Mouse (Mus musculus): ENCODE measurements around the gene Zfp638. TPM values are rescaled to one million over a fixed set of nuclear protein-coding genes. Genes with fewer than 3 reads are reported as not detected.

Zfp638 gene
- total RNA-seq (2023) = 65.3 and 75.1 TPM in 2 replicates

DNA sequence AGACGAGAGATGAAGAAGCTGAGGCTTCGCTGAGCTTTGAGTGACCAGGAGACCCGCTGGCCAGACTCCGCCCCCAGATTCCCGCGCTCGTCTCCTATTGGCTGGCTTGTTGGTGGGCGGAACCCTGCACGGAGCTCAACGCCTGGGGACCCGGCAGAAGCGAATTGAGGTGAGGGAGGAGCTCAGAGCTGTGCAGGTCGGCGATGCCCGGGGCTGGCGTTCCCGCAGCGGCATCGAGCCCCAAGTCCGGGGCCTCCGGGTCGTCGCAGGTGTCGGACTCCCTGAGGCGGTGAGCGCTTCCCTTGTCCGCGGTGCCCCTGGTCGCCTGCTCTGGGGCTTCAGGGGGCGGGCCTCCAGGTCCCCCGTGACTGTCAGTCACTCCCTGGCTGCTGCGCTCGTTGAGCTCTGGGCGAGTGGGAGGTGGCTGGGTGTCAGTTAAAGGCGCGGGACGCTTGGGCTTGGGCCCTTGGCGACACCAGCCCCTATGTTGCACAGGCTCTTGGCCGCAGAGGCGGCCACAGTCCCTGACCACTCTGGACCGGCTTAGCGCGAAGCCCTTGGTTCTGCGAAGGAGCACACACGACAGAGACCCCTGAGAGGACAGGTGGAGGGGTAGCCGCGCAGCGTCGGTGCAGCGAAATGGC is at the start of gene Zfp638:
Zfp638 (plus strand) TSS at position 156 of the 644 bp plus-strand sequence.

GRCm38 (mm10) chr6:83831606-83832123 is 35.2 kb upstream of the Zfp638 start, which contains the start of gene Paip2b:
Gene Paip2b (minus strand): TSS chr6:83831741.

DNA sequence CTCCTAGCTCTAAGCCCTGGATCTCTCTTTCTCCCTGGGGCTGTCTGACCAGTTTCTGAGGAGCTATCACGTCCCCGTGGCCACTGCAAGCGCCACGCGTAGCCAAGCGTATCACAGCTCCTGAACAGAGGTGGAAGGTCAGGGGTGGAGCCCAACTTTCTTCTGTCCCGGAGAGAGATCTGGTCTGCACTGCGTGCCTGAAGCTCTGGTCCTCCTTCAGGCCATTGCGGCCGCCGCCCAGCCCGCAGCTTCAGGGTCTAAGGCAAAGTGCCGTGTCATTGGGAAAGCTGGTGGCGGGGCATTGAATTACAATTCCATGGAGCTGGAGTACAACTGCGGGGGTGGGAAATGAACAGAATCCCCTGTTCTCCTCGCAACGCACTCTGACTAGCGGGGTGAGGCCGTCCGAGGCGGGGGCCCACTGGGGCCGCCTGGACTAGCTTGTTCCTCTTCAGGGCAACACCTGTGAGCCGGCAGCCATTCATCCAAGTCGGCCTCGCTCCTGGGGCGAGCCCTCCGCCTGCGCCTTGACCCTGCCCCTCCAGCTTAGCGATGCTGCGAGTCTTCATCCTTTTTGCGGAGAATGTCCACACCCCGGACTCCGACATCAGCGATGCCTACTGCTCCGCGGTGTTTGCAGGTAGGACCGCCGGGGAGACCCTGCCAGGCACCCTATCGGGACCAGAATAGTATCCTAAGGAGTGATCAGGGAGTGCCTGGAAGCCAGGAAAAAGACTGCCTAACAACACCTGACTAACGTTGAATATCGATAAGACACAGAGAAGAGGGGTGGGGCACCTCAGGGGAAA is 141.7 kb downstream of the Zfp638 start, which contains the start of gene Dysf:
Dysf (plus strand) TSS at position 228 of the 809 bp plus-strand sequence.

Other genes starting within 250 kb of the Zfp638 start
- gene Clec4f, start 210.9 kb upstream of the Zfp638 start, total RNA-seq (2023) = not detected in 2 replicates
- gene Cd207, start 189.3 kb upstream of the Zfp638 start, total RNA-seq (2023) = not detected in 2 replicates
- not detected in 2 replicates for gene Vax2, start 155.8 kb upstream of the Zfp638 start, total RNA-seq (2023)
- not detected in 2 replicates for gene Atp6v1b1, start 124.1 kb upstream of the Zfp638 start, total RNA-seq (2023)
- not detected in 2 replicates for gene Ankrd53, start 104.5 kb upstream of the Zfp638 start, total RNA-seq (2023)
- gene Tex261, start 91.3 kb upstream of the Zfp638 start, total RNA-seq (2023) = 38.2 and 50.3 TPM in 2 replicates
- 12.3 and 13.7 TPM in 2 replicates for gene Nagk, start 72.1 kb upstream of the Zfp638 start, total RNA-seq (2023)
- gene Paip2b, start 35.4 kb upstream of the Zfp638 start, total RNA-seq (2023) = 5.8 and 8.8 TPM in 2 replicates
- gene Dysf, start 141.5 kb downstream of the Zfp638 start, total RNA-seq (2023) = 0.16 TPM in 1 of 2 replicates, not detected in the other

Measured in neutrophil, adult 65 days (primary cell).